ENCODE assay signal across 8 mouse cellular contexts in the genomic region with DNA sequence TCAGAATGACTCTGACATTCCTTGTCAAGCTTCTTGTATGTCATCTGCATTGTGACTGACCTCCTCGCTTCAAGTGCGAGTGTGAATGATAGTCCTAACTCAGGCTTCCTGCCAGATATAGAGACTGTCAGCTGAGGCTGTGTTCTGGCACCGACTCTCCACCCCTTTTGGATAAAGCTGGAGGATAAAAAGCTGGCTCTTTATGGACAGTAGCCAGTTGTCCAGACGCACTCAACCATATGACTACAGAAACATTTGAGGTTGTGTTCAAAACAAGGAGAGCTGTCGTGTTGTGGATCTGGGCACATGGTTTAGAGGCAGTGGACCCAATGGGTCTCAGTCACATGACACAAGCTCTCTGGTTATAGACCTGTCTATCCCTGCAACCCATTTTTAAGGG.
DNase-seq lines count a peak whose midpoint lies in the region; ATAC-seq lines count a peak whose summit lies in the region.
"Had no signal": no experiment of that assay in that cellular context is flagged by ENCODE, and none has a peak within 500 bp of the region (broad histone marks: within the 10 kb centered on the region; RNA-seq: fewer than 3 reads in every experiment).

No protein-coding gene starts in this region.

- no peaks in the 10 kb centered on the region for H3K27me3 ChIP-seq in kidney, embryonic 14.5 days (ENCODE audit: control insufficient read depth, insufficient read depth, low read length)

- WGBS in kidney, embryonic 14.5 days: 44% methylated on average over 5 of the region's 5 CpGs

- H3K4me2 ChIP-seq in kidney, embryonic 14.5 days (replicated peaks; ENCODE audit: low read depth, low read length): no peak overlapping the region

- H3K36me3 ChIP-seq in kidney, embryonic 14.5 days (ENCODE audit: control insufficient read depth, insufficient read depth, low read length): no peaks in the 10 kb centered on the region

- no peak overlapping the region for H3K9ac ChIP-seq in kidney, embryonic 14.5 days (ENCODE audit: low read depth, low read length)

- ATAC-seq in kidney, embryonic 14.5 days (ENCODE audit: low FRiP score, low TSS enrichment): 0 out of 2 replicates have a peak, but pooled peaks have one; percentile 26

- no peak overlapping the region for H3K4me3 ChIP-seq in kidney, embryonic 14.5 days (ENCODE audit: low read length)

- H3K27ac ChIP-seq in kidney, embryonic 14.5 days (ENCODE audit: low read depth, low read length): no peak overlapping the region
- H3K27ac ChIP-seq: macrophage had no signal

- peaks cover 16% of the 10 kb centered on the region for H3K4me1 ChIP-seq in kidney, embryonic 14.5 days (ENCODE audit: control insufficient read depth, insufficient read depth, low read length)

- H3K9me3 ChIP-seq in kidney, embryonic 14.5 days (ENCODE audit: control insufficient read depth, low read length): no peaks in the 10 kb centered on the region

- DNase-seq in 3T3-L1 (ENCODE audit: low read depth, low spot score): peak; percentile 42
- DNase-seq in adrenal gland, postnatal 14 days: peak; percentile 70
- DNase-seq in heart, adult 18-20 months: peak; percentile 78 to 80
- peak; percentile 49 for DNase-seq in lung, postnatal 36 days
- no peak for DNase-seq in thymus, postnatal 36 days
- DNase-seq in thymus, postnatal 10 days (ENCODE audit: low spot score in 2 of 2): no peak

Comparison
In these comparisons a context has a peak if more than half of its experiments do, and no peak if none do; other contexts are left out.
1. DNase-seq: peak in 3T3-L1 (single experiment), adrenal gland, postnatal 14 days (single experiment), heart, adult 18-20 months (2 of 2) and lung, postnatal 36 days (single experiment); none in thymus, postnatal 36 days (0 of 2) and thymus, postnatal 10 days (0 of 2).